8 mouse cellular contexts compared by ENCODE assay signal in genomic region chrX:36983654-36984311, GRCm38 (mm10). TPM values are rescaled to one million over a fixed set of nuclear protein-coding genes. Genes with fewer than 3 reads are reported as not detected.
DNase-seq lines count a peak whose midpoint lies in the region; ATAC-seq and TF ChIP-seq lines count a peak whose summit lies in the region.

No protein-coding gene starts in this region.

- no peaks in the 10 kb centered on the region for H3K9me3 ChIP-seq in embryonic facial prominence, embryonic 15.5 days (replicated peaks)
- no peaks in the 10 kb centered on the region for H3K9me3 ChIP-seq in limb, embryonic 14.5 days (ENCODE audit: control insufficient read depth, low read length)

- H3K4me1 ChIP-seq in embryonic facial prominence, embryonic 15.5 days: 0 out of 2 replicates have a peak, but pooled peaks cover 5% of the 10 kb centered on the region
- peaks cover 18% of the 10 kb centered on the region for H3K4me1 ChIP-seq in limb, embryonic 14.5 days (ENCODE audit: control insufficient read depth, insufficient read depth, low read length)

- H3K27me3 ChIP-seq in embryonic facial prominence, embryonic 15.5 days: no peaks in the 10 kb centered on the region
- no peaks in the 10 kb centered on the region for H3K27me3 ChIP-seq in limb, embryonic 14.5 days (ENCODE audit: control insufficient read depth, insufficient read depth, low read length)
- no peaks in the 10 kb centered on the region for H3K27me3 ChIP-seq in splenic B cell, adult 2 months (ENCODE audit: control insufficient read depth, insufficient read depth, low read length, poor library complexity, severe bottlenecking)

- peak overlapping the region; percentile 17; the same call in 1 of the 2 replicates for H3K4me2 ChIP-seq in embryonic facial prominence, embryonic 15.5 days (replicated peaks)
- peak overlapping the region; percentile 39 for H3K4me2 ChIP-seq in limb, embryonic 14.5 days (replicated peaks; ENCODE audit: low read depth, low read length, severe bottlenecking)

- TF ChIP-seq POLR2A in limb, embryonic 14.5 days (IDR thresholded peaks at IDR 0.05; ENCODE audit: borderline replicate concordance, extremely low read depth, insufficient read depth, insufficient read length): no peak

- H3K9ac ChIP-seq in embryonic facial prominence, embryonic 15.5 days: no peak overlapping the region
- no peak overlapping the region for H3K9ac ChIP-seq in limb, embryonic 14.5 days (ENCODE audit: low read depth, low read length, severe bottlenecking)

- WGBS in embryonic facial prominence, embryonic 15.5 days: 39% methylated on average over 11 of the region's 11 CpGs
- WGBS in limb, embryonic 14.5 days: 25% methylated on average over 11 of the region's 11 CpGs

- no peaks in the 10 kb centered on the region for H3K36me3 ChIP-seq in embryonic facial prominence, embryonic 15.5 days
- no peaks in the 10 kb centered on the region for H3K36me3 ChIP-seq in limb, embryonic 14.5 days (ENCODE audit: control insufficient read depth, insufficient read depth, low read length)
- H3K36me3 ChIP-seq in splenic B cell, adult 2 months (ENCODE audit: control insufficient read depth, insufficient read depth, low read length, poor library complexity, severe bottlenecking): no peaks in the 10 kb centered on the region

- no peak overlapping the region for H3K4me3 ChIP-seq in embryonic facial prominence, embryonic 15.5 days (replicated peaks)
- H3K4me3 ChIP-seq in limb, embryonic 14.5 days (replicated peaks; ENCODE audit: low read length): 0 out of 2 replicates have a peak overlapping the region, but pooled peaks have one; percentile 13

- DNase-seq in cerebellum, adult 9-10 months: peak; percentile 51
- DNase-seq in cerebellum, adult 9-11 months: no peak
- peak; percentile 61 for DNase-seq in 416B (ENCODE audit: low read depth)
- DNase-seq in limb, embryonic 14.5 days (ENCODE audit: low spot score): peak; percentile 74
- DNase-seq in splenic B cell, adult 2 months (ENCODE audit: low read depth, low spot score): peak; percentile 37
- DNase-seq in liver: no peak
- DNase-seq in kidney, adult 18-20 months: no peak

- peak overlapping the region; percentile 55; the same call in 1 of the 2 replicates for H3K27ac ChIP-seq in embryonic facial prominence, embryonic 15.5 days (replicated peaks)
- H3K27ac ChIP-seq in limb, embryonic 14.5 days (replicated peaks; ENCODE audit: low read depth, low read length): peak overlapping the region; percentile 87

- peak; percentile 60; the same call in 1 of the 2 replicates for ATAC-seq in embryonic facial prominence, embryonic 15.5 days (ENCODE audit: insufficient number of reproducible peaks, low FRiP score, low TSS enrichment, low read depth)
- ATAC-seq in limb, embryonic 14.5 days (ENCODE audit: low FRiP score, low read depth): peak; percentile 89

RNA-seq across cellular contexts. Expression of gene Sept6, which starts 7.8 kb away (rescaled TPM):
- 24.0 and 24.4 TPM in 2 replicates for polyA plus RNA-seq in embryonic facial prominence, embryonic 15.5 days (2015; fragmentation: Nextera tagmentation; extraction: Ambion mirVana)
- polyA plus RNA-seq in limb, embryonic 14.5 days (2012; rRNA removed): 44.0 and 47.9 TPM in 2 replicates
- polyA plus RNA-seq in limb, embryonic 14.5 days (2014; fragmentation: Nextera tagmentation; extraction: Ambion mirVana): 51.5 and 61.1 TPM in 2 replicates

Comparison
In these comparisons a context has a peak if more than half of its experiments do, and no peak if none do; other contexts are left out.
1. DNase-seq: peak in cerebellum, adult 9-10 months (single experiment), 416B (single experiment), limb, embryonic 14.5 days (single experiment) and splenic B cell, adult 2 months (single experiment); none in cerebellum, adult 9-11 months (single experiment), liver (single experiment) and kidney, adult 18-20 months (single experiment).